Mouse (Mus musculus) MEL (cell line): ENCODE results near the gene Hpcal1.

Experiments used
- CTCF ChIP-seq, 3 experiments: IDR thresholded peaks in 2 of 3; conservative IDR thresholded peaks in 1 of 3; 2 replicates each; pipeline ENCODE4 v1.5.1; 2011 to 2012; ENCODE audit warnings: low read length in 3 of 3, low read depth in 2 of 3, mild to moderate bottlenecking in 2 of 3, improper control_type of control experiment in 1 of 3, inconsistent platforms in 1 of 3, mixed read lengths in 1 of 3, moderate library complexity in 1 of 3; ENCODE audit not compliant: control insufficient read depth in 1 of 3, insufficient read depth in 1 of 3, poor library complexity in 1 of 3, severe bottlenecking in 1 of 3
- GABPA ChIP-seq: IDR thresholded peaks from 2 replicates; pipeline ENCODE4 v1.6.1; 2012; ENCODE audit warnings: low read depth, mild to moderate bottlenecking, inconsistent platforms, low read length, improper control_type of control experiment, moderate library complexity
- GATA1 ChIP-seq: IDR thresholded peaks from 2 replicates; pipeline ENCODE4 v1.6.1; 2011; ENCODE audit warnings: low read depth, low read length, improper control_type of control experiment
- MAFK ChIP-seq: IDR thresholded peaks from 2 replicates; pipeline ENCODE4 v1.6.1; 2011; ENCODE audit warnings: low read depth, mild to moderate bottlenecking, low read length, improper control_type of control experiment, borderline replicate concordance
- MEF2A ChIP-seq: IDR thresholded peaks from 2 replicates; pipeline ENCODE4 v1.6.1; 2014; ENCODE audit warnings: low read depth, mild to moderate bottlenecking, inconsistent platforms, low read length, improper control_type of control experiment; ENCODE audit not compliant: poor library complexity, insufficient replicate concordance, severe bottlenecking; ENCODE audit errors: extremely low read depth
- NELFE ChIP-seq: IDR thresholded peaks from 2 replicates; pipeline ENCODE4 v1.6.1; 2011; ENCODE audit warnings: low read depth, low read length, improper control_type of control experiment
- POLR2A ChIP-seq, 2 experiments: IDR thresholded peaks; 2 replicates each; pipeline ENCODE4 v1.6.1; 2011 to 2012; ENCODE audit warnings: low read length in 2 of 2, mild to moderate bottlenecking in 2 of 2, control low read depth in 1 of 2, improper control_type of control experiment in 1 of 2, low read depth in 1 of 2, moderate library complexity in 1 of 2; ENCODE audit not compliant: control insufficient read depth in 1 of 2, insufficient read depth in 1 of 2, poor library complexity in 1 of 2
- USF1 ChIP-seq: IDR thresholded peaks from 2 replicates; pipeline ENCODE4 v1.6.1; 2014; ENCODE audit warnings: low read depth, mild to moderate bottlenecking, inconsistent platforms, low read length, improper control_type of control experiment, moderate library complexity

DNA sequence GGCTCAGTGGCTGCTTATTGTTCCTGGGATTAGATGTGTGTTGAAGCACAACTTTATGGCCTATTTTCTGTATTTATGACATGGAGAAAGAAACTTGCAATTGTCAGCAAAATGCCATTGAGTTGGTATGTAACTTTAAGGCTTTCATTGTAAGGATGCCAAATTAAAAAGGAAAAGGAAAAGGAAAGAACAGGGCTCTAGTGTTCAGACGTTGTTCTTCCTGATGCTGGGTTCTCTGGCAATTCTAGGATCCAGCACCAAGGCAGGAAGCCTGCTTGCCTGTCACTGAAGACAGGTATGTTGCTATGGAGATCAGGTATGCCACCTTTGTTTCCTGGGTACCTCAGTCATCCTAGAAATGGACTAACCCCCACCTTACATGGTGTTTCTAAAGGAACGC is 11.1 kb downstream of the Hpcal1 start:
- TF ChIP-seq POLR2A (IDR thresholded peaks at IDR 0.05; ENCODE audit: control insufficient read depth in 1 of 2, insufficient read depth in 1 of 2, low read depth in 1 of 2, low read length in 2 of 2, poor library complexity in 1 of 2) (no peak), GATA1 (no peak), CTCF (IDR thresholded peaks at IDR 0.05 in 2 of 3, conservative IDR thresholded peaks at IDR 0.05 in 1 of 3; ENCODE audit: control insufficient read depth in 1 of 3, insufficient read depth in 1 of 3, low read depth in 2 of 3, low read length in 3 of 3, poor library complexity in 1 of 3, severe bottlenecking in 1 of 3) (no peak), USF1 (no peak), NELFE (no peak), MAFK (no peak), MEF2A (no peak), GABPA (no peak)
